Mouse (Mus musculus) liver, postnatal 0 days (tissue): ENCODE data around the gene Crybb2. TPM values are rescaled to one million over a fixed set of nuclear protein-coding genes. Genes with fewer than 3 reads are reported as not detected.

Experiments used
- ATAC-seq: fragments of 200-750 bp; cut with Nextera tagmentation; 2 replicates; pipeline ENCODE4 v1.8.0; 2017; ENCODE audit warnings: mild to moderate bottlenecking, moderate library complexity
- DNase-seq: peaks from one replicate; pipeline ENCODE4 v3.0.0-alpha.2; 2016
- H3K27ac ChIP-seq: fragments of 300-500 bp; sonication (generic); 2 replicates; pipeline ENCODE4 v1.5.1; 2014; ENCODE audit warnings: antibody characterized with exemption, moderate library complexity, mild to moderate bottlenecking, low read depth
- H3K27me3 ChIP-seq: fragments of 300-500 bp; sonication (generic); 2 replicates; pipeline ENCODE4 v1.6.1; 2014; ENCODE audit warnings: low read length, control low read depth, mixed read lengths; ENCODE audit not compliant: insufficient read depth
- H3K36me3 ChIP-seq: fragments of 300-500 bp; sonication (generic); replicated peaks from 2 replicates; pipeline ENCODE4 v1.6.1; 2014; ENCODE audit warnings: mild to moderate bottlenecking, control low read depth, low read length, moderate library complexity, mixed read lengths; ENCODE audit not compliant: insufficient read depth
- H3K4me1 ChIP-seq: fragments of 300-500 bp; sonication (generic); 2 replicates; pipeline ENCODE4 v1.6.1; 2014; ENCODE audit warnings: antibody characterized with exemption, mild to moderate bottlenecking, control low read depth; ENCODE audit not compliant: insufficient read depth
- H3K4me2 ChIP-seq: fragments of 300-500 bp; sonication (generic); 2 replicates; pipeline ENCODE4 v1.6.1; 2014; ENCODE audit warnings: low read depth, mild to moderate bottlenecking, low read length, moderate library complexity, mixed read lengths
- H3K4me3 ChIP-seq: fragments of 300-500 bp; sonication (generic); 2 replicates; pipeline ENCODE4 v1.5.1; 2014; ENCODE audit warnings: low read depth, low read length
- H3K9ac ChIP-seq: fragments of 300-500 bp; sonication (generic); replicated peaks from 2 replicates; pipeline ENCODE4 v1.6.1; 2014; ENCODE audit warnings: mild to moderate bottlenecking, moderate library complexity
- H3K9me3 ChIP-seq: fragments of 300-500 bp; sonication (generic); 2 replicates; pipeline ENCODE4 v1.6.1; 2016; ENCODE audit warnings: mild to moderate bottlenecking, control low read depth, low read length, mixed read lengths
- CTCF ChIP-seq: sonication (generic); IDR thresholded peaks from 2 replicates; pipeline ENCODE4 v1.5.1; 2016; ENCODE audit warnings: antibody characterized with exemption, low read depth
- EP300 ChIP-seq: IDR thresholded peaks from 2 replicates; pipeline ENCODE4 v1.6.1; 2016; ENCODE audit warnings: antibody characterized with exemption, low read depth, mild to moderate bottlenecking
- WGBS: fragments of 180-500 bp; shearing (Covaris S2); extraction: QIAGEN DNeasy Blood & Tissue Kit; methylation state at CpG from one replicate; pipeline ENCODE4 v1.1.7; 2014; ENCODE audit not compliant: insufficient replicate concordance; 5-methylcytosine and 5-hydroxymethylcytosine counted together
- polyA plus RNA-seq: library from polyadenylated mRNA; unstranded; fragments of >200 nt; fragmentation: Nextera tagmentation; extraction: Ambion mirVana; gene quantifications from 2 replicates; pipeline ENCODE4 v1.2.1, GENCODE M21; 2015

Gene Crybb2
- polyA plus RNA-seq, 1 experiment from 2014 or later, result not detected

- 4% methylated on average over 38 of the region's 52 CpGs for WGBS
- H3K9ac ChIP-seq, result peak within 1 kb of the TSS; percentile 57
- no peaks in the 10 kb centered on the region for H3K9me3 ChIP-seq
- ATAC-seq (peak; percentile 90), DNase-seq (peak; percentile 77)
- peaks cover 22% of the 10 kb centered on the region for H3K4me1 ChIP-seq
- peak within 1 kb of the TSS; percentile 61 for H3K4me3 ChIP-seq
- H3K36me3 ChIP-seq, result no peaks in the 10 kb centered on the region
- no peaks in the 10 kb centered on the region for H3K27me3 ChIP-seq
- H3K4me2 ChIP-seq, result peak within 1 kb of the TSS; percentile 76
- TF ChIP-seq EP300 (no peak), CTCF (no peak)
- peak within 1 kb of the TSS; percentile 77 for H3K27ac ChIP-seq
Observed at GRCm38 (mm10) chr5:113015236-113016061, 54.5 kb downstream of the Crybb2 start, which contains the start of gene Grk3. TSS of gene Grk3 (minus strand) at chr5:113015791.

- H3K4me3 ChIP-seq, result peak overlapping the region; percentile 61
- H3K36me3 ChIP-seq, result no peaks in the 10 kb centered on the region
- ATAC-seq (no peak), DNase-seq (peak; percentile 28)
- TF ChIP-seq CTCF (no peak), EP300 (no peak)
- WGBS, result 2% methylated on average over 10 of the region's 14 CpGs
- no peaks in the 10 kb centered on the region for H3K27me3 ChIP-seq
- H3K9me3 ChIP-seq, result no peaks in the 10 kb centered on the region
- peak overlapping the region; percentile 57 for H3K9ac ChIP-seq
- H3K4me2 ChIP-seq, result peak overlapping the region; percentile 76
- H3K27ac ChIP-seq, result peak overlapping the region; percentile 77
- H3K4me1 ChIP-seq, result peaks cover 22% of the 10 kb centered on the region
Observed at GRCm38 (mm10) chr5:113014808-113015235, 55.1 kb downstream of the Crybb2 start.

- Histone ChIP-seq H3K27me3 (no peaks in the 10 kb centered on the region), H3K4me1 (peaks cover 22% of the 10 kb centered on the region), H3K9ac (peak overlapping the region; percentile 57; the same call in 1 of the 2 replicates), H3K36me3 (no peaks in the 10 kb centered on the region), H3K4me2 (peak overlapping the region; percentile 76), H3K27ac (no peak overlapping the region), H3K9me3 (no peaks in the 10 kb centered on the region), H3K4me3 (peak overlapping the region; percentile 61)
- WGBS, result 41% methylated on average over 16 of the region's 16 CpGs
- no peak for ATAC-seq
- TF ChIP-seq EP300 (no peak), CTCF (no peak)
- no peak for DNase-seq
Observed at GRCm38 (mm10) chr5:113014111-113014807, 55.7 kb downstream of the Crybb2 start.

- no peak overlapping the region for H3K9ac ChIP-seq
- H3K4me2 ChIP-seq, result no peak overlapping the region
- H3K4me1 ChIP-seq, result peaks cover 30% of the 10 kb centered on the region
- 75% methylated on average over 10 of the region's 10 CpGs for WGBS
- H3K9me3 ChIP-seq, result no peaks in the 10 kb centered on the region
- no peak overlapping the region for H3K4me3 ChIP-seq
- ATAC-seq (no peak), DNase-seq (no peak)
- TF ChIP-seq CTCF (no peak), EP300 (no peak)
- no peaks in the 10 kb centered on the region for H3K27me3 ChIP-seq
- no peak overlapping the region for H3K27ac ChIP-seq
- H3K36me3 ChIP-seq, result no peaks in the 10 kb centered on the region
Observed at GRCm38 (mm10) chr5:113011926-113012325, 58.0 kb downstream of the Crybb2 start.

- Histone ChIP-seq H3K9me3 (no peaks in the 10 kb centered on the region), H3K9ac (no peak overlapping the region), H3K4me2 (peak overlapping the region; percentile 26; the same call in 1 of the 2 replicates), H3K4me3 (no peak overlapping the region), H3K4me1 (peaks cover 18% of the 10 kb centered on the region), H3K27me3 (no peaks in the 10 kb centered on the region), H3K27ac (no peak overlapping the region), H3K36me3 (no peaks in the 10 kb centered on the region)
- DNase-seq (no peak), ATAC-seq (no peak)
- no peak for TF ChIP-seq CTCF
- no peak for TF ChIP-seq EP300
- 56% methylated on average over 8 of the region's 8 CpGs for WGBS
Observed at GRCm38 (mm10) chr5:113009183-113009820, 60.6 kb downstream of the Crybb2 start.

- 43% methylated on average over 2 of the region's 2 CpGs for WGBS
- DNase-seq (no peak), ATAC-seq (no peak)
Observed at GRCm38 (mm10) chr5:113008496-113008895, 61.4 kb downstream of the Crybb2 start.

More at GRCm38 (mm10) chr5:113008496-113008895, 61.4 kb downstream of the Crybb2 start:
- H3K27me3 ChIP-seq, result no peaks in the 10 kb centered on the region
- H3K9me3 ChIP-seq, result no peaks in the 10 kb centered on the region
- no peak overlapping the region for H3K9ac ChIP-seq
- TF ChIP-seq CTCF, result no peak
- no peak overlapping the region for H3K27ac ChIP-seq
- H3K36me3 ChIP-seq, result no peaks in the 10 kb centered on the region
- H3K4me1 ChIP-seq, result peaks cover 11% of the 10 kb centered on the region
- H3K4me3 ChIP-seq, result no peak overlapping the region
- no peak overlapping the region for H3K4me2 ChIP-seq

Other genes with a start within 250 kb of the Crybb2 start
- 0.15 TPM in 1 of 2 replicates, not detected in the other for gene Myo18b, start 173.8 kb downstream of the Crybb2 start, polyA plus RNA-seq
- gene Grk3, start 54.3 kb downstream of the Crybb2 start, polyA plus RNA-seq, result 1.9 and 2.1 TPM in 2 replicates
- 0.15 TPM in 1 of 2 replicates, not detected in the other for gene Crybb3, start 11.5 kb upstream of the Crybb2 start, polyA plus RNA-seq
- 2.7 and 3.1 TPM in 2 replicates for gene 2900026A02Rik, start 151.1 kb upstream of the Crybb2 start, polyA plus RNA-seq
- not detected in 2 replicates for gene Tmem211, start 156.8 kb upstream of the Crybb2 start, polyA plus RNA-seq
- 0.45 and 0.49 TPM in 2 replicates for gene Sgsm1, start 240.7 kb upstream of the Crybb2 start, polyA plus RNA-seq